Mouse (Mus musculus) megakaryocyte-erythroid progenitor cell, adult 5-6 weeks (primary cell): ENCODE data around the gene Zfp39. TPM values are rescaled to one million over a fixed set of nuclear protein-coding genes. Genes with fewer than 3 reads are reported as not detected.

Experiments
- ATAC-seq: replicated peaks from 2 replicates; pipeline ENCODE4 v1.8.0; 2016; ENCODE audit warnings: mild to moderate bottlenecking, inconsistent platforms; ENCODE audit not compliant: severe bottlenecking, poor library complexity, low FRiP score, low TSS enrichment
- total RNA-seq, 2 experiments: library from RNA; stranded (forward) in 1 of 2; stranded (reverse) in 1 of 2; fragments of 200-1000, 215-1000 nt in 1 of 2; fragments of >200 nt in 1 of 2; fragmentation: Nextera tagmentation in 1 of 2; gene quantifications; 2 replicates each; pipeline ENCODE4 v1.2.3; 2014 to 2017

Gene Zfp39
- total RNA-seq (2014; fragmentation: Nextera tagmentation) (19.2 and 24.5 TPM in 2 replicates), total RNA-seq (2017) (18.3 and 20.5 TPM in 2 replicates)

- ATAC-seq: peak; percentile 91
These were observed at the start of gene Zfp39 for GRCm38 (mm10) chr11:58903511-58904409. TSS of gene Zfp39 (minus strand) at chr11:58904225.

- ATAC-seq: no peak; the same call in 1 of the 2 replicates
These were observed 49.5 kb upstream of the Zfp39 start for GRCm38 (mm10) chr11:58953351-58954169.

- ATAC-seq: no peak
These were observed 47.2 kb upstream of the Zfp39 start for GRCm38 (mm10) chr11:58951210-58951609.

- no peak for ATAC-seq
These were observed 45.7 kb upstream of the Zfp39 start for GRCm38 (mm10) chr11:58949480-58950431.

GRCm38 (mm10) chr11:58948542-58949479 is 44.8 kb upstream of the Zfp39 start, which contains the start of gene Hist3h2ba:
TSS of gene Hist3h2ba (plus strand) at chr11:58948920.
- ATAC-seq: peak; percentile 80

- ATAC-seq: peak; percentile 50
These were observed 43.9 kb upstream of the Zfp39 start for GRCm38 (mm10) chr11:58947798-58948528.

- no peak for ATAC-seq
These were observed 43.3 kb upstream of the Zfp39 start for GRCm38 (mm10) chr11:58947306-58947705.

- ATAC-seq: no peak
These were observed 40.1 kb upstream of the Zfp39 start for GRCm38 (mm10) chr11:58944136-58944535.

- no peak for ATAC-seq
These were observed 35.0 kb upstream of the Zfp39 start for GRCm38 (mm10) chr11:58939088-58939439.

GRCm38 (mm10) chr11:58938322-58939087 is 34.5 kb upstream of the Zfp39 start, which contains the start of gene Rnf187:
TSS of gene Rnf187 (minus strand) at chr11:58938916.
- ATAC-seq: peak; percentile 86

- ATAC-seq: peak; percentile 27; the same call in 1 of the 2 replicates
These were observed 33.9 kb upstream of the Zfp39 start for GRCm38 (mm10) chr11:58937909-58938308.

- 0 out of 2 replicates have a peak, but pooled peaks have one; percentile 20 for ATAC-seq
These were observed 27.6 kb upstream of the Zfp39 start for GRCm38 (mm10) chr11:58931576-58931975.

GRCm38 (mm10) chr11:58930254-58930653 is 26.2 kb upstream of the Zfp39 start:
- no peak for ATAC-seq

- ATAC-seq: no peak
These were observed 25.6 kb upstream of the Zfp39 start for GRCm38 (mm10) chr11:58929641-58930040.

- ATAC-seq: no peak
These were observed 25.0 kb upstream of the Zfp39 start for GRCm38 (mm10) chr11:58929055-58929454.

- ATAC-seq: peak; percentile 75
These were observed 24.0 kb upstream of the Zfp39 start for GRCm38 (mm10) chr11:58927790-58928651.
